Mouse (Mus musculus): ENCODE measurements around the gene Apool. TPM values are rescaled to one million over a fixed set of nuclear protein-coding genes. Genes with fewer than 3 reads are reported as not detected.
"Not testable (repeated sequence)": the region's sequence is repeated elsewhere in the genome, so short reads cannot be mapped to it uniquely, and the experiment has no call there.

Gene Apool
- 43.6 and 46.1 TPM in 2 replicates for polyA plus RNA-seq (2016; fragmentation: Nextera tagmentation; extraction: Ambion mirVana)

GRCm38 (mm10) chrX:112310804-112311530 is at the start of gene Apool:
Gene Apool (plus strand): TSS chrX:112311334.
- Histone ChIP-seq H3K27me3 (no peaks in the 10 kb centered on the region), H3K4me3 (peak within 1 kb of the TSS; percentile 50), H3K27ac (no peak within 1 kb of the TSS), H3K36me3 (no peaks in the 10 kb centered on the region), H3K9me3 (replicated peaks) (no peaks in the 10 kb centered on the region), H3K4me2 (replicated peaks) (peak within 1 kb of the TSS; percentile 48), H3K9ac (peak within 1 kb of the TSS; percentile 50), H3K4me1 (no peaks in the 10 kb centered on the region)
- ATAC-seq (ENCODE audit: low FRiP score): peak; percentile 94
- 25% methylated on average over 18 of the region's 18 CpGs for WGBS

GRCm38 (mm10) chrX:112273550-112273949 is 37.6 kb upstream of the Apool start:
- Histone ChIP-seq H3K27me3 (no peaks in the 10 kb centered on the region), H3K4me3 (no peak overlapping the region), H3K9ac (no peak overlapping the region), H3K9me3 (replicated peaks) (no peaks in the 10 kb centered on the region), H3K36me3 (no peaks in the 10 kb centered on the region), H3K4me1 (no peaks in the 10 kb centered on the region), H3K4me2 (replicated peaks) (no peak overlapping the region), H3K27ac (no peak overlapping the region)
- 100% methylated on average over 1 of the region's 1 CpGs for WGBS
- no peak for ATAC-seq (ENCODE audit: low FRiP score)

GRCm38 (mm10) chrX:112311531-112311887 is 375 bp downstream of the Apool start:
- no peak overlapping the region for H3K27ac ChIP-seq
- 10% methylated on average over 12 of the region's 12 CpGs for WGBS
- H3K27me3 ChIP-seq: no peaks in the 10 kb centered on the region
- peak overlapping the region; percentile 50 for H3K4me3 ChIP-seq
- no peaks in the 10 kb centered on the region for H3K9me3 ChIP-seq (replicated peaks)
- H3K36me3 ChIP-seq: no peaks in the 10 kb centered on the region
- H3K9ac ChIP-seq: peak overlapping the region; percentile 50
- peak; percentile 66 for ATAC-seq (ENCODE audit: low FRiP score)
- H3K4me1 ChIP-seq: no peaks in the 10 kb centered on the region
- peak overlapping the region; percentile 48 for H3K4me2 ChIP-seq (replicated peaks)

GRCm38 (mm10) chrX:112312094-112312493 is 960 bp downstream of the Apool start:
- Histone ChIP-seq H3K27me3 (no peaks in the 10 kb centered on the region), H3K4me3 (peak overlapping the region; percentile 50), H3K4me1 (no peaks in the 10 kb centered on the region), H3K36me3 (no peaks in the 10 kb centered on the region), H3K4me2 (replicated peaks) (peak overlapping the region; percentile 48), H3K9me3 (replicated peaks) (no peaks in the 10 kb centered on the region), H3K9ac (no peak overlapping the region), H3K27ac (no peak overlapping the region)
- 48% methylated on average over 1 of the region's 1 CpGs for WGBS
- ATAC-seq (ENCODE audit: low FRiP score): no peak

GRCm38 (mm10) chrX:112320273-112320672 is 9.1 kb downstream of the Apool start:
- no peak for ATAC-seq (ENCODE audit: low FRiP score)
- no peaks in the 10 kb centered on the region for H3K36me3 ChIP-seq
- H3K9ac ChIP-seq: no peak overlapping the region
- H3K27ac ChIP-seq: no peak overlapping the region
- H3K4me1 ChIP-seq: no peaks in the 10 kb centered on the region
- H3K27me3 ChIP-seq: no peaks in the 10 kb centered on the region
- H3K4me3 ChIP-seq: no peak overlapping the region
- H3K4me2 ChIP-seq (replicated peaks): no peak overlapping the region
- H3K9me3 ChIP-seq (replicated peaks): no peaks in the 10 kb centered on the region

GRCm38 (mm10) chrX:112339486-112339885 is 28.4 kb downstream of the Apool start:
- H3K4me3 ChIP-seq: no peak overlapping the region
- H3K9me3 ChIP-seq (replicated peaks): no peaks in the 10 kb centered on the region
- H3K27ac ChIP-seq: no peak overlapping the region
- H3K4me1 ChIP-seq: no peaks in the 10 kb centered on the region
- H3K4me2 ChIP-seq (replicated peaks): no peak overlapping the region
- H3K36me3 ChIP-seq: no peaks in the 10 kb centered on the region
- H3K27me3 ChIP-seq: no peaks in the 10 kb centered on the region
- no peak overlapping the region for H3K9ac ChIP-seq
- ATAC-seq (ENCODE audit: low FRiP score): no peak
- 81% methylated on average over 3 of the region's 3 CpGs for WGBS

GRCm38 (mm10) chrX:112347467-112348394 is 36.6 kb downstream of the Apool start:
- Histone ChIP-seq H3K27me3 (no peaks in the 10 kb centered on the region), H3K4me2 (replicated peaks) (no peak overlapping the region), H3K9me3 (replicated peaks) (no peaks in the 10 kb centered on the region), H3K9ac (no peak overlapping the region), H3K4me1 (no peaks in the 10 kb centered on the region), H3K36me3 (0 out of 2 replicates have a peak, but pooled peaks cover 3% of the 10 kb centered on the region), H3K27ac (no peak overlapping the region), H3K4me3 (no peak overlapping the region)
- WGBS: 41% methylated on average over 4 of the region's 4 CpGs
- peak; percentile 82; the same call in 1 of the 2 replicates for ATAC-seq (ENCODE audit: low FRiP score)

GRCm38 (mm10) chrX:112348395-112348791 is 37.3 kb downstream of the Apool start:
- H3K4me3 ChIP-seq: no peak overlapping the region
- no peaks in the 10 kb centered on the region for H3K27me3 ChIP-seq
- H3K36me3 ChIP-seq: 0 out of 2 replicates have a peak, but pooled peaks cover 3% of the 10 kb centered on the region
- no peak overlapping the region for H3K4me2 ChIP-seq (replicated peaks)
- H3K9me3 ChIP-seq (replicated peaks): no peaks in the 10 kb centered on the region
- no peak overlapping the region for H3K27ac ChIP-seq
- no peak for ATAC-seq (ENCODE audit: low FRiP score)
- no peak overlapping the region for H3K9ac ChIP-seq
- no peaks in the 10 kb centered on the region for H3K4me1 ChIP-seq
- 39% methylated on average over 3 of the region's 3 CpGs for WGBS

GRCm38 (mm10) chrX:112368426-112368825 is 57.3 kb downstream of the Apool start:
- ATAC-seq (ENCODE audit: low FRiP score): no peak
- Histone ChIP-seq H3K4me3 (no peak overlapping the region), H3K27ac (no peak overlapping the region), H3K27me3 (no peaks in the 10 kb centered on the region), H3K9me3 (replicated peaks) (peaks cover 7% of the 10 kb centered on the region), H3K9ac (no peak overlapping the region), H3K4me1 (no peaks in the 10 kb centered on the region), H3K36me3 (no peaks in the 10 kb centered on the region), H3K4me2 (replicated peaks) (no peak overlapping the region)
- 39% methylated on average over 4 of the region's 4 CpGs for WGBS

GRCm38 (mm10) chrX:112370577-112371410 is 59.7 kb downstream of the Apool start:
- not testable (repeated sequence) for H3K27me3 ChIP-seq; H3K36me3 ChIP-seq; H3K27ac ChIP-seq; H3K4me2 ChIP-seq (replicated peaks); H3K4me1 ChIP-seq; H3K9me3 ChIP-seq (replicated peaks); H3K4me3 ChIP-seq; H3K9ac ChIP-seq
- peak; percentile 100 for ATAC-seq (ENCODE audit: low FRiP score)
- WGBS: 83% methylated on average over 5 of the region's 5 CpGs

- 92% methylated on average over 3 of the region's 3 CpGs for WGBS
- Histone ChIP-seq H3K4me2 (replicated peaks) (no peak within 1 kb of the TSS), H3K36me3 (no peaks in the 10 kb centered on the region)
These were observed 95.5 kb downstream of the Apool start, which contains the start of gene Satl1 for GRCm38 (mm10) chrX:112406679-112407078. Gene Satl1 (minus strand): TSS chrX:112406779.

GRCm38 (mm10) chrX:112412309-112412708 is 101.2 kb downstream of the Apool start:
- no peak overlapping the region for H3K9ac ChIP-seq
- no peak overlapping the region for H3K27ac ChIP-seq
- H3K4me3 ChIP-seq: no peak overlapping the region
- no peak for ATAC-seq (ENCODE audit: low FRiP score)
- H3K9me3 ChIP-seq (replicated peaks): no peaks in the 10 kb centered on the region
- no peaks in the 10 kb centered on the region for H3K4me1 ChIP-seq
- no peaks in the 10 kb centered on the region for H3K36me3 ChIP-seq
- no peak overlapping the region for H3K4me2 ChIP-seq (replicated peaks)
- 78% methylated on average over 2 of the region's 2 CpGs for WGBS
- no peaks in the 10 kb centered on the region for H3K27me3 ChIP-seq

More at GRCm38 (mm10) chrX:112406679-112407078, 95.5 kb downstream of the Apool start, which contains the start of gene Satl1:
- Histone ChIP-seq H3K27me3 (no peaks in the 10 kb centered on the region), H3K9me3 (replicated peaks) (no peaks in the 10 kb centered on the region), H3K4me3 (no peak within 1 kb of the TSS), H3K9ac (no peak within 1 kb of the TSS), H3K27ac (no peak within 1 kb of the TSS), H3K4me1 (no peaks in the 10 kb centered on the region)
- ATAC-seq (ENCODE audit: low FRiP score): no peak
